Mouse (Mus musculus) heart, adult 10 weeks (tissue): ENCODE measurements around the gene Slc51b. TPM values are rescaled to one million over a fixed set of nuclear protein-coding genes. Genes with fewer than 3 reads are reported as not detected.

Source experiments
- polyA plus RNA-seq: library from polyadenylated mRNA; stranded (reverse); fragments of 350-450 nt; fragmentation: Illumina TruSeq; extraction: RNeasy Lipid Tissue Mini Kit (QIAGEN cat#74804); gene quantifications from one replicate; pipeline ENCODE4 v1.2.3, GENCODE M21; 2014; ENCODE audit warnings: low read depth, low replicate concordance

Gene Slc51b
- polyA plus RNA-seq: not detected

DNA sequence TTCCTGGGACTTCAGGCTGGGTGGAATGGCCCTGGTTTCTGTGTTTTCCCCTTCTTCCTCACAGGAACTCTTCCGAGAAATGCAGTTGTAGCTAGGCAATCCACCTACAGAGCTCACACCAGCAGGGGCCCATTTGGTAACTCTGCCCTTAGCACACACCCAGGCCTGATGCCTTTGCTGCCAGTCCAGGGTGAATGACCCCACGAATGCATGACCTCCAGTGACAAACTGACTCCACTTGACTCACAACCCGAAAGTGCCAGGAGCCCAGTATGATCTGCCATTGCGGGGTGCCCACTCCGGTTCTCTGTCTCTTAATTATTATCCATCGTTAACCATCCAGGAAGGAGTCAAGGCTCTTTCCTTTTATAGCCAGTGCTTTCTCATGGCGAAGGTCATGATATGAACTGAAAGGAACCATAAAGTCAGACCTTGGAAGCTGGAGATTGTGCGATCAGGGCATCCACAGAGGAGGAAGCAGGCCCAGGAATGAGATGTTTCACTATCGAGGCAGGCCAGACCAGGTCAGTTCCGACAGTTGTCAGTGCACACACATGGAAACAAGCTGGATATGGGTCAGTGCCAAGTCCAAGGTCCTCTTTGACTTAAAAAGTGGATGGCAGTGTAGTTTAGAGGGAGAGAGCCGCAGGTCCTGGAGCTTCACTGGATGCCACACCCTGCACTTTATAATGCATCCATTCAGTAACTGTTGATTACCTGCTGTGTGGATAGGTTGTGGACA is at the start of gene Slc51b:
Slc51b (minus strand) TSS at position 196 of the 742 bp plus-strand sequence.

DNA sequence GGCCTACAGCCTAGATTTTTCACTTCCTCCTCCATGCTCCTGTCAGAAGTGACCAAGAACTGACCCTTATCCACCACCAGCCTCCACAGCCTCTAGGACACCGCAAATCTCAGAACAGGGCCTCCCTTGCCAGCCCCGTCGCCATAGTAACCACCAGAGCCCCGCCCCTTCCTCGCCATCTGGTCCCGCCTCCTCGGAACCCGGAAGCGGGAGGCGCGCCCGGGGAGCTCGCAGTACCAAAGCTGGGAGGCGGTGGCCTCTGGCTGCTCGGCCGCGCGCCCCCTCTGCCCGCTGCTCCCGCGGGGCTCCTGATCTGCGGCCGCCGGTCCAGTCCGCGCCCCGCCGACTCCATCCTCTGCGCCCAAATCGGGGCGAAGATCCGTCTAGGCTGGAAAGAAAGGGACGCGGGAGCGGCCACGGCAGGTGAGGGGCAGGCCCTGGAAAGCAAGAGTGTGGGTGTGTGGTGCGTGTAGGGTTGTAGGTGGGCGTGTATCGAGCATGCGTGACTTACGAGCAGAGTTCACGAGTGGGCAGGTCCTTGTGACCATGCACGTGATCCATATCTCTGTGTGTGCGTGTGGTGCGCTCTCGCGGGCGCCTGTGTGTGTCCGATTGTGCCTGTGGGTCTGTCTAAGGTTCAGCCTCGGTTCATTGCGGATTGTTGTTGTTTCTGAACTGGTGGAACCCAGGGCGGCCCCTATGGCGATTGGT is 38.1 kb upstream of the Slc51b start, which contains the start of gene Spg21:
Spg21 (plus strand) TSS at position 216 of the 711 bp plus-strand sequence.

DNA sequence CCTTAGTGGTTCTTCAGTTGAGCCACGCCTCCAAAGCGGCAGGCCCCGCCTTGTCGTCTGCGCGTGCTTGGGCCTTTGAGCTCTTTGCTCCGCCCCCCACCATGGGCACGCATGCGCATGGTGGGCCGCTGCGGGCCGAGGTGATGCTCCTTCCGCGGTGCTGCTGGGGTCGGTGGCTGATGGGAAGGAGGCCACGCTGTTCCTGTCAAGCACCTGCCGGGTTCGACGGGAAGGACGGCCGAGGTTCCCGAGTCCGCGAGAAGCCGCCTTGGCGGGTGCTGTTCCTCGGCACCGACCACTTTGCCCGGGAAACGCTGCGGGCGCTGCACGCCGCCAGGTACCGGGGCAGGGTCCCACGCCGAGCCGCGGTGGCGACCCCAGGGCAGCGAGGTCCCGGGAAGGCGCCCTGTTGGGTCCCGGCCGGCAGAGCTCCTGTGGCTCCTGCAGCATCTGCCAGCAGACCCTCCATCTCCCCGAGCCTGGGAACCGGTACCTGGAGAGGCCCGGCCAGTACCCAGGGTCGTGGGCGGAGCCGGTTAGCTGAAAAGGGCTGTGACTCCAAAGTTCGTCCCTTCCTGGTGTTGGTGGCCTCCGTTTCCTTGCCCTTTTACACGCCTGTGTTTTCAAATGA is 13.0 kb upstream of the Slc51b start, which contains the start of gene Mtfmt:
Mtfmt (plus strand) TSS at position 112 of the 631 bp plus-strand sequence.

DNA sequence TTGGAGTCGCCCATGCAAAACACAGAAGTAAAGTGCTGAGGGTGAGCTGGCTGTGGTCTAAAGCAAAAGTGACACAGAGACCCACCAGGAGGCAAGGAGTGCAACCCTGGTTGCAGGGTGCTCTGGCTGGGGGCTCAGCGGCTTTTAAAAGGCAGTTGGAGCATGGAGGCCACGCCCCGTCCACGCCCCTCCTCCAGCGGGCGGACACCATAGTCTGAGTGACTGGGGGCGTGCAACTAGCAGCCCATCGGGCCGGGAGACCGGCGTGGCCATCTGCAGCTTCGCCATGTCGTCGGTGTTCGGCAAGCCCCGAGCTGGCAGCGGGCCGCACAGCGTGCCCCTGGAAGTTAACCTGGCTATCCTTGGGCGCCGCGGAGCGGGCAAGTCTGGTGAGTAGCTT is 24.5 kb downstream of the Slc51b start, which contains the start of gene Rasl12:
Rasl12 (plus strand) TSS at position 228 of the 400 bp plus-strand sequence.

DNA sequence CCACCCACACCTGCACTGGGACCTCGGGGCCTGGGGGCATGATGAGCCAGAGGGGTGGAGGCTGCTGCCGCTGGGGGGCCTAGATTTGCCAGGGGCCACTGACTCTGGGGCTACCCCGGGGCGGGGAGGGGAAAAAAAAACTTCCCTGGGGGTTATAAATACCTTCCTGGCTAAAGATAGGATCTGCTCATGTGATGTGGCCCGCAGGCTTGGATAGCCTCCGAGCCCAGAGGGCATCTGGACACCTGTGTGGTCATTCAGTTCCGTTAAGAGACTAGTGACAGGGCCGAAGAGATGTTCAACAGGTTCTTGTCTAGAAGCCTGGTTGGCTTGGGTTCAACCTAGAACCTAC is 31.2 kb downstream of the Slc51b start, which contains the start of gene Kbtbd13:
Kbtbd13 (minus strand) TSS at position 40 of the 352 bp plus-strand sequence.

Other genes with a start within 250 kb of the Slc51b start
- gene Parp16, start 227.6 kb downstream of the Slc51b start, polyA plus RNA-seq: 3.2 TPM
- gene Cilp, start 157.8 kb downstream of the Slc51b start, polyA plus RNA-seq: 10.0 TPM
- gene Clpx, start 128.7 kb downstream of the Slc51b start, polyA plus RNA-seq: 90.6 TPM
- 12.3 TPM for gene Pdcd7, start 76.9 kb downstream of the Slc51b start, polyA plus RNA-seq
- gene Ubap1l, start 61.9 kb downstream of the Slc51b start, polyA plus RNA-seq: not detected
- gene Kbtbd13, start 31.3 kb downstream of the Slc51b start, polyA plus RNA-seq: 3.0 TPM
- 14.5 TPM for gene Rasl12, start 24.4 kb downstream of the Slc51b start, polyA plus RNA-seq
- 10.2 TPM for gene Mtfmt, start 12.8 kb upstream of the Slc51b start, polyA plus RNA-seq
- 15.1 TPM for gene Spg21, start 38.0 kb upstream of the Slc51b start, polyA plus RNA-seq
- gene Ankdd1a, start 97.2 kb upstream of the Slc51b start, polyA plus RNA-seq: not detected
- 11.4 TPM for gene Plekho2, start 157.1 kb upstream of the Slc51b start, polyA plus RNA-seq
- not detected for gene Pif1, start 164.2 kb upstream of the Slc51b start, polyA plus RNA-seq
- gene Rbpms2, start 206.7 kb upstream of the Slc51b start, polyA plus RNA-seq: 44.9 TPM
- 187 TPM for gene Oaz2, start 245.0 kb upstream of the Slc51b start, polyA plus RNA-seq